Mouse (Mus musculus): ENCODE results near the gene Dhcr7. TPM values are rescaled to one million over a fixed set of nuclear protein-coding genes. Genes with fewer than 3 reads are reported as not detected.

Dhcr7 gene
- polyA plus RNA-seq (2012; rRNA removed) = 30.5 and 37.0 TPM in 2 replicates

GRCm38 (mm10) chr7:143822375-143823265, at the start of gene Dhcr7, which contains the start of gene Nadsyn1:
TSS of gene Dhcr7 (plus strand) at chr7:143823145.
TSS of gene Nadsyn1 (minus strand) at chr7:143822849.
- peak; percentile 90 for DNase-seq (ENCODE audit: low spot score)

- no peak for DNase-seq (ENCODE audit: low spot score)
Observed at GRCm38 (mm10) chr7:143776137-143776536, 46.8 kb upstream of the Dhcr7 start.

- no peak for DNase-seq (ENCODE audit: low spot score)
Observed at GRCm38 (mm10) chr7:143777375-143777774, 45.6 kb upstream of the Dhcr7 start.

- DNase-seq (ENCODE audit: low spot score) = no peak
Observed at GRCm38 (mm10) chr7:143783378-143783995, 39.5 kb upstream of the Dhcr7 start.

GRCm38 (mm10) chr7:143783996-143784829, 38.7 kb upstream of the Dhcr7 start, which contains the start of gene Mrgpre:
TSS of gene Mrgpre (minus strand) at chr7:143784500.
- peak; percentile 57 for DNase-seq (ENCODE audit: low spot score)

- no peak for DNase-seq (ENCODE audit: low spot score)
Observed at GRCm38 (mm10) chr7:143792336-143792985, 30.5 kb upstream of the Dhcr7 start.

- DNase-seq (ENCODE audit: low spot score) = no peak
Observed at GRCm38 (mm10) chr7:143793121-143793520, 29.8 kb upstream of the Dhcr7 start.

GRCm38 (mm10) chr7:143798783-143799182, 24.2 kb upstream of the Dhcr7 start:
- no peak for DNase-seq (ENCODE audit: low spot score)

- no peak for DNase-seq (ENCODE audit: low spot score)
Observed at GRCm38 (mm10) chr7:143800770-143801169, 22.2 kb upstream of the Dhcr7 start.

- DNase-seq (ENCODE audit: low spot score) = no peak
Observed at GRCm38 (mm10) chr7:143801195-143802065, 21.5 kb upstream of the Dhcr7 start.

GRCm38 (mm10) chr7:143805199-143805624, 17.7 kb upstream of the Dhcr7 start:
- DNase-seq (ENCODE audit: low spot score) = no peak

GRCm38 (mm10) chr7:143808909-143809308, 14.0 kb upstream of the Dhcr7 start:
- DNase-seq (ENCODE audit: low spot score) = no peak

GRCm38 (mm10) chr7:143819201-143819600, 3.7 kb upstream of the Dhcr7 start:
- DNase-seq (ENCODE audit: low spot score) = no peak

GRCm38 (mm10) chr7:143821241-143821640, 1.7 kb upstream of the Dhcr7 start:
- DNase-seq (ENCODE audit: low spot score) = no peak

- no peak for DNase-seq (ENCODE audit: low spot score)
Observed at GRCm38 (mm10) chr7:143823266-143823605, 291 bp downstream of the Dhcr7 start.

GRCm38 (mm10) chr7:143826985-143827384, 4.0 kb downstream of the Dhcr7 start:
- no peak for DNase-seq (ENCODE audit: low spot score)

GRCm38 (mm10) chr7:143829504-143830331, 6.8 kb downstream of the Dhcr7 start:
- DNase-seq (ENCODE audit: low spot score) = peak; percentile 72

GRCm38 (mm10) chr7:143830399-143830798, 7.5 kb downstream of the Dhcr7 start:
- DNase-seq (ENCODE audit: low spot score) = no peak

- DNase-seq (ENCODE audit: low spot score) = no peak
Observed at GRCm38 (mm10) chr7:143832196-143832595, 9.3 kb downstream of the Dhcr7 start.

- DNase-seq (ENCODE audit: low spot score) = no peak
Observed at GRCm38 (mm10) chr7:143832611-143833010, 9.7 kb downstream of the Dhcr7 start.
